8 mouse cellular contexts compared by ENCODE assay signal in the genomic region with DNA sequence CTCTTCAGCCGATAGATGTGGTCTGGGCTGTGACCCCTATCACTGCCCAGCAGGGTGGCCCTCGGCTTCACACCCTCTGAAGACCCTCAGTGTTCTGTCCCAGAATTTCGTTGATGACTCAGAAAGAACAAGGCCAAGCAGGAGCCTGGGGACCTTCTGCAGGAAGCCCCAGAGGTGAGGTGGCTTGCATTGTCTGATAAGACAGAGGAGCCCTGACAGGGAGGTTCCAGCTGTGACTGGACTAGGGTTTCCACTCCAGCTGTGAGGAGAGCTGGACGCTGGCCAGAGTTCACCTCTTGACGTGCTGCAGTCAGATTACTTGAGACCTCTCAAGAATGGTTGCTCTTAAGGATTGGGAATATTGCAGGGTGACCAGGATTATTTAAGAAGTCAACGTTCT. TPM values are rescaled to one million over a fixed set of nuclear protein-coding genes. Genes with fewer than 3 reads are reported as not detected.
DNase-seq lines count a peak whose midpoint lies in the region; ATAC-seq and TF ChIP-seq lines count a peak whose summit lies in the region.

No protein-coding gene starts in this region.

- H3K27ac ChIP-seq in MEL (ENCODE audit: control insufficient read depth, low read depth, low read length), result no peak overlapping the region; the same call in 1 of the 2 replicates
- H3K27ac ChIP-seq in heart, embryonic 16.5 days (ENCODE audit: low read length), result peak overlapping the region; percentile 76; the same call in 1 of the 2 replicates
- peak overlapping the region; percentile 82 for H3K27ac ChIP-seq in liver, embryonic 11.5 days (ENCODE audit: low read depth, low read length)
- no peak overlapping the region for H3K27ac ChIP-seq in midbrain, embryonic 16.5 days (ENCODE audit: low read length)
- H3K27ac ChIP-seq in thymus, adult 2 months (ENCODE audit: control insufficient read depth, insufficient read depth, low read length), result no peak overlapping the region

- H3K9me3 ChIP-seq in MEL (replicated peaks; ENCODE audit: insufficient read depth, low read length), result no peaks in the 10 kb centered on the region
- H3K9me3 ChIP-seq in heart, embryonic 16.5 days (replicated peaks; ENCODE audit: control insufficient read depth, low read length), result no peaks in the 10 kb centered on the region
- no peaks in the 10 kb centered on the region for H3K9me3 ChIP-seq in liver, embryonic 11.5 days (ENCODE audit: control insufficient read depth, low read length)
- no peaks in the 10 kb centered on the region for H3K9me3 ChIP-seq in midbrain, embryonic 16.5 days (replicated peaks; ENCODE audit: control insufficient read depth, low read length, poor library complexity, severe bottlenecking)

- DNase-seq in 416B (ENCODE audit: low read depth), result peak; percentile 82
- DNase-seq in MEL (ENCODE audit: low read depth, low spot score), result peak; percentile 78
- DNase-seq in liver, embryonic 11.5 days (ENCODE audit: low spot score), result peak; percentile 52
- no peak for DNase-seq in right cerebral cortex, postnatal 10 days (ENCODE audit: low spot score in 2 of 2)
- DNase-seq in thymus, postnatal 25 days, result no peak
- no peak for DNase-seq in thymus, adult 2 months

- TF ChIP-seq CTCF in MEL (IDR thresholded peaks at IDR 0.05 in 2 of 3, conservative IDR thresholded peaks at IDR 0.05 in 1 of 3; ENCODE audit: control insufficient read depth in 1 of 3, insufficient read depth in 1 of 3, low read depth in 2 of 3, low read length in 3 of 3, poor library complexity in 1 of 3, severe bottlenecking in 1 of 3), result no peak
- TF ChIP-seq CTCF in thymus, adult 2 months (IDR thresholded peaks at IDR 0.05; ENCODE audit: borderline replicate concordance, control insufficient read depth, extremely low read depth, insufficient read depth, low read length, poor library complexity), result no peak

- H3K79me2 ChIP-seq in MEL (ENCODE audit: control insufficient read depth, insufficient read depth, low read length, poor library complexity), result peaks cover 24% of the 10 kb centered on the region

- 6% methylated on average over 6 of the region's 6 CpGs for WGBS in heart, embryonic 16.5 days
- 5% methylated on average over 6 of the region's 6 CpGs for WGBS in liver, embryonic 11.5 days
- 8% methylated on average over 6 of the region's 6 CpGs for WGBS in midbrain, embryonic 16.5 days
- WGBS in thymus, adult 2 months, result 68% methylated on average over 6 of the region's 6 CpGs

- peak overlapping the region; percentile 69 to 95 for H3K4me3 ChIP-seq in MEL (ENCODE audit: control insufficient read depth in 1 of 2, insufficient read depth in 1 of 2, low read depth in 2 of 2, low read length in 2 of 2)
- peak overlapping the region; percentile 71 for H3K4me3 ChIP-seq in heart, embryonic 16.5 days (ENCODE audit: low read length)
- peak overlapping the region; percentile 83 for H3K4me3 ChIP-seq in liver, embryonic 11.5 days (ENCODE audit: low read depth, low read length)
- H3K4me3 ChIP-seq in midbrain, embryonic 16.5 days (ENCODE audit: low read depth, low read length), result peak overlapping the region; percentile 77
- no peak overlapping the region for H3K4me3 ChIP-seq in thymus, adult 2 months (ENCODE audit: control insufficient read depth, insufficient read depth, low read length)

- peak overlapping the region; percentile 78 for H3K4me2 ChIP-seq in heart, embryonic 16.5 days (ENCODE audit: low read depth, low read length)
- H3K4me2 ChIP-seq in liver, embryonic 11.5 days, result peak overlapping the region; percentile 85
- H3K4me2 ChIP-seq in midbrain, embryonic 16.5 days (ENCODE audit: low read length), result peak overlapping the region; percentile 56

- H3K4me1 ChIP-seq in MEL (ENCODE audit: control insufficient read depth in 1 of 2, insufficient read depth in 2 of 2, low read length in 2 of 2), result peaks cover 3 to 23% of the 10 kb centered on the region in 2 experiments
- H3K4me1 ChIP-seq in heart, embryonic 16.5 days (ENCODE audit: control insufficient read depth, insufficient read depth, low read length), result peaks cover 39% of the 10 kb centered on the region
- H3K4me1 ChIP-seq in liver, embryonic 11.5 days (replicated peaks; ENCODE audit: control insufficient read depth, insufficient read depth, low read length), result peaks cover 33% of the 10 kb centered on the region
- peaks cover 39% of the 10 kb centered on the region for H3K4me1 ChIP-seq in midbrain, embryonic 16.5 days (ENCODE audit: control insufficient read depth, insufficient read depth, low read length)
- H3K4me1 ChIP-seq in thymus, adult 2 months (replicated peaks; ENCODE audit: control insufficient read depth, insufficient read depth, low read length), result peaks cover 7% of the 10 kb centered on the region

- no peak for TF ChIP-seq RAD21 in MEL (IDR thresholded peaks at IDR 0.05; ENCODE audit: low read depth, low read length)

- TF ChIP-seq POLR2A in MEL (IDR thresholded peaks at IDR 0.05; ENCODE audit: control insufficient read depth in 1 of 2, insufficient read depth in 1 of 2, low read depth in 1 of 2, low read length in 2 of 2, poor library complexity in 1 of 2), result no peak; a peak in 1 of 4 replicates
- TF ChIP-seq POLR2A in thymus, adult 2 months (IDR thresholded peaks at IDR 0.05; ENCODE audit: control insufficient read depth, extremely low read depth, insufficient read depth, low read length, poor library complexity), result no peak

- H3K36me3 ChIP-seq in MEL (ENCODE audit: control insufficient read depth in 1 of 2, insufficient read depth in 2 of 2, low read length in 2 of 2), result peaks cover 0 to 9% of the 10 kb centered on the region in 2 experiments; a peak in 3 of 4 replicates
- H3K36me3 ChIP-seq in heart, embryonic 16.5 days (ENCODE audit: control insufficient read depth, insufficient read depth), result peaks cover 22% of the 10 kb centered on the region
- peaks cover 34% of the 10 kb centered on the region for H3K36me3 ChIP-seq in liver, embryonic 11.5 days (ENCODE audit: control insufficient read depth, insufficient read depth, low read length)
- peaks cover 13% of the 10 kb centered on the region for H3K36me3 ChIP-seq in midbrain, embryonic 16.5 days (ENCODE audit: control insufficient read depth, insufficient read depth, low read length)
- H3K36me3 ChIP-seq in thymus, adult 2 months (ENCODE audit: control insufficient read depth, insufficient read depth, low read length), result no peaks in the 10 kb centered on the region; the same call in 1 of the 2 replicates

- peak overlapping the region; percentile 79 for H3K9ac ChIP-seq in MEL (ENCODE audit: control insufficient read depth, low read depth, low read length, poor library complexity, severe bottlenecking)
- peak overlapping the region; percentile 86 for H3K9ac ChIP-seq in heart, embryonic 16.5 days (ENCODE audit: low read length)
- peak overlapping the region; percentile 85 for H3K9ac ChIP-seq in liver, embryonic 11.5 days (ENCODE audit: low read depth, low read length)
- H3K9ac ChIP-seq in midbrain, embryonic 16.5 days (ENCODE audit: low read depth, low read length), result peak overlapping the region; percentile 87

- H3K27me3 ChIP-seq in MEL (ENCODE audit: control insufficient read depth in 1 of 2, insufficient read depth in 2 of 2, low read length in 2 of 2), result no peaks in the 10 kb centered on the region
- H3K27me3 ChIP-seq in heart, embryonic 16.5 days (ENCODE audit: control insufficient read depth, insufficient read depth, low read length), result no peaks in the 10 kb centered on the region
- H3K27me3 ChIP-seq in liver, embryonic 11.5 days (replicated peaks; ENCODE audit: control insufficient read depth, insufficient read depth, low read length), result no peaks in the 10 kb centered on the region
- no peaks in the 10 kb centered on the region for H3K27me3 ChIP-seq in midbrain, embryonic 16.5 days (ENCODE audit: control insufficient read depth, insufficient read depth, low read depth, low read length)
- H3K27me3 ChIP-seq in thymus, adult 2 months (ENCODE audit: control insufficient read depth, insufficient read depth, low read length), result no peaks in the 10 kb centered on the region

- no peak for ATAC-seq in heart, embryonic 16.5 days (replicated peaks; ENCODE audit: extremely low read depth, insufficient read depth, low FRiP score)
- ATAC-seq in liver, embryonic 11.5 days (replicated peaks; ENCODE audit: low FRiP score), result peak; percentile 24; the same call in 1 of the 2 replicates
- no peak for ATAC-seq in midbrain, embryonic 16.5 days

- TF ChIP-seq EP300 in MEL (IDR thresholded peaks at IDR 0.05; ENCODE audit: low read depth in 1 of 2, low read length in 2 of 2), result peak; percentile 45 to 49; a peak in 3 of 4 replicates

TF ChIP-seq in MEL, 35 proteins besides CTCF, POLR2A, EP300 and RAD21 (continues in another document):
- TF ChIP-seq CHD1 (IDR thresholded peaks at IDR 0.05; ENCODE audit: low read depth, low read length) (no peak), GABPA (IDR thresholded peaks at IDR 0.05; ENCODE audit: low read depth, low read length) (no peak)

RNA-seq across cellular contexts. Expression of gene Nt5dc2, which starts 1.2 kb away (rescaled TPM):
- total RNA-seq in MEL (2012; rRNA removed), result 168 and 172 TPM in 2 replicates
- polyA plus RNA-seq in MEL (2012; ENCODE audit: insufficient read depth in 1 of 2, insufficient read length in 2 of 2, low read depth in 1 of 2, low replicate concordance in 2 of 2, missing spikeins in 1 of 2), result 100 to 1,000 TPM; 291 to 349 TPM
- 288 and 319 TPM in 2 replicates for polyA plus RNA-seq in heart, embryonic 16.5 days (2015; fragmentation: Nextera tagmentation; extraction: Ambion mirVana)
- polyA plus RNA-seq in liver, embryonic 11.5 days (2014; fragmentation: Nextera tagmentation; extraction: Ambion mirVana), result 401 and 406 TPM in 2 replicates
- polyA plus RNA-seq in midbrain, embryonic 16.5 days (2015; fragmentation: Nextera tagmentation; extraction: Ambion mirVana), result 170 and 199 TPM in 2 replicates
- polyA plus RNA-seq in thymus, adult 2 months (2012; rRNA removed), result 220 and 273 TPM in 2 replicates

RNA-seq across cellular contexts. Expression of gene Smim4, which starts 3.3 kb away (rescaled TPM):
- total RNA-seq in MEL (2012; rRNA removed), result 78.8 and 122 TPM in 2 replicates
- polyA plus RNA-seq in MEL (2012; ENCODE audit: insufficient read depth in 1 of 2, insufficient read length in 2 of 2, low read depth in 1 of 2, low replicate concordance in 2 of 2, missing spikeins in 1 of 2), result 10 to 100 TPM in 1 of 2 experiments, not detected in 1; 87.8 TPM
- polyA plus RNA-seq in heart, embryonic 16.5 days (2015; fragmentation: Nextera tagmentation; extraction: Ambion mirVana), result 90.4 and 95.8 TPM in 2 replicates
- 90.3 and 107 TPM in 2 replicates for polyA plus RNA-seq in liver, embryonic 11.5 days (2014; fragmentation: Nextera tagmentation; extraction: Ambion mirVana)
- polyA plus RNA-seq in midbrain, embryonic 16.5 days (2015; fragmentation: Nextera tagmentation; extraction: Ambion mirVana), result 38.4 and 57.0 TPM in 2 replicates
- polyA plus RNA-seq in thymus, adult 2 months (2012; rRNA removed), result 77.4 and 91.1 TPM in 2 replicates

RNA-seq across cellular contexts. Expression of gene Stab1, which starts 36.4 kb away (rescaled TPM):
- total RNA-seq in MEL (2012; rRNA removed), result 0.15 TPM in 1 of 2 replicates, not detected in the other
- polyA plus RNA-seq in MEL (2012; ENCODE audit: insufficient read depth in 1 of 2, insufficient read length in 2 of 2, low read depth in 1 of 2, low replicate concordance in 2 of 2, missing spikeins in 1 of 2), result under 1 TPM in 1 of 2 experiments, not detected in 1; 0.40 TPM
- polyA plus RNA-seq in heart, embryonic 16.5 days (2015; fragmentation: Nextera tagmentation; extraction: Ambion mirVana), result 36.6 and 43.8 TPM in 2 replicates
- 25.3 and 39.9 TPM in 2 replicates for polyA plus RNA-seq in liver, embryonic 11.5 days (2014; fragmentation: Nextera tagmentation; extraction: Ambion mirVana)
- polyA plus RNA-seq in midbrain, embryonic 16.5 days (2015; fragmentation: Nextera tagmentation; extraction: Ambion mirVana), result 11.2 and 15.4 TPM in 2 replicates
- 17.2 and 26.7 TPM in 2 replicates for polyA plus RNA-seq in thymus, adult 2 months (2012; rRNA removed)

Comparison
In these comparisons a context has a peak if more than half of its experiments do, and no peak if none do; other contexts are left out.
1. DNase-seq: peak in 416B (single experiment), MEL (single experiment) and liver, embryonic 11.5 days (single experiment); none in right cerebral cortex, postnatal 10 days (0 of 2), thymus, postnatal 25 days (single experiment) and thymus, adult 2 months (single experiment).
2. H3K27ac ChIP-seq: peak in heart, embryonic 16.5 days (single experiment) and liver, embryonic 11.5 days (single experiment); none in MEL (single experiment), midbrain, embryonic 16.5 days (single experiment) and thymus, adult 2 months (single experiment).
3. Peak in every context shown above with its lines, with median percentiles within 50 percentile points of each other: H3K9ac ChIP-seq and H3K4me2 ChIP-seq.